In the genomic region with DNA sequence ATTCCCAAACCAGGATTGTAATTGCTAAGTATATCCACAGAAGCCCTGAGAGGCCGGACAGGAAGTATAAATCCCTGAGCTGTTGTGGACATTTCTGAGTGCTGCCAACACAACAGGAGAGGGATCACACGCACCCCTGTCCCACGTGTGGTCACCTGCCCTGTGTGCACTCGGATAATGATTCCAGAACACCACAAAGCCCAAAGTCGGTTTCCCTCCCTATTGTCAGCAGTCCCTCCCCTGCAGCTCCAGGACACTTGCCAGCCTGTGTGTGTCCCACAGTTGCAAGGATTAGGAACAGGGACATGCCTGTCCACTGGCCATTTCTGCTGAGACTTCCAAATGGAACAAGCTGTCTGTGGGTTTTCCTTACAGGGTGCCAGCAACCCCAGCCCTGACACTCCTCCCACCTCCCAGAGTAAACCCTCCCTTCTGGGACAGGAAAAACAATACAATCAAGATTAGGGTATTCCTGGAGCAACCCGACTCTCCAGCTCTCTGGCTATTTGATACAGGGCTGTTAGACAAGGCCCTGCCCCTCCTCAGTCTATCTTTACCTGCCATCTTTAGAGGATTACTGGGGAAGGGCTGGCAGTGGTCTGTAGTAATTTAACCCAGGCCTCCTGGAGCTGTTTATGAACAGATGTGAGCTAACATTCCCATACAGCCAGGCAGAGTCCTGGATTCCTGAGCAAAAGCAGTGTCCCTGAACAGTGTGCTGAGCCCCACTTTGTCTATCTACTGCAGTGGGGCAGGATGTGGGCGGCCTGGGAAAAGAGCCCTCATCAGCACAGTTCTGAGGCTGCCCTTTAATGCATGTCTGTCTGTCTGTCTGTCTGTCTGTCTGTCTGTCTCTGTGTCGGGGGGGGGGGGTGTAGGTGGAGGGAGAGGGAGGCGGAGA, we compare ENCODE assay signal across 10 mouse cellular contexts.
DNase-seq lines count a peak whose midpoint lies in the region; ATAC-seq and TF ChIP-seq lines count a peak whose summit lies in the region.
"Had no signal": no experiment of that assay in that cellular context is flagged by ENCODE, and none has a peak within 500 bp of the region (broad histone marks: within the 10 kb centered on the region; RNA-seq: fewer than 3 reads in every experiment).

No protein-coding gene starts in this region.

- H3K9ac ChIP-seq in liver, postnatal 0 days (replicated peaks), result no peak overlapping the region
- no peak overlapping the region for H3K9ac ChIP-seq in neural tube, embryonic 15.5 days (replicated peaks)
- H3K9ac ChIP-seq: liver, embryonic 13.5 days had no signal

- H3K4me1 ChIP-seq in liver, postnatal 0 days (ENCODE audit: insufficient read depth), result peaks cover 5% of the 10 kb centered on the region; the same call in 1 of the 2 replicates
- peaks cover 24% of the 10 kb centered on the region for H3K4me1 ChIP-seq in neural tube, embryonic 15.5 days

- no peak for TF ChIP-seq EP300 in liver, postnatal 0 days (IDR thresholded peaks at IDR 0.05; ENCODE audit: low read depth)

- no peak for TF ChIP-seq CTCF in liver, postnatal 0 days (IDR thresholded peaks at IDR 0.05; ENCODE audit: low read depth)

- peak; percentile 11 for DNase-seq in right cerebral cortex, postnatal 4 days
- DNase-seq in right cerebral cortex, adult 18-20 months, result no peak
- peak; percentile 48 for DNase-seq in gastrocnemius, postnatal 25 days
- peak; percentile 62 for DNase-seq in hindlimb bud, embryonic 11.5 days (ENCODE audit: extremely low spot score, low read depth, low spot score)
- no peak for DNase-seq in liver, postnatal 0 days
- no peak for DNase-seq in right cerebral cortex, adult 2 months (ENCODE audit: low spot score in 2 of 2)
- DNase-seq: liver, embryonic 13.5 days had no signal

- H3K4me2 ChIP-seq in liver, postnatal 0 days (ENCODE audit: low read depth, low read length), result no peak overlapping the region
- no peak overlapping the region for H3K4me2 ChIP-seq in neural tube, embryonic 15.5 days
- H3K4me2 ChIP-seq: liver, embryonic 13.5 days had no signal

- H3K9me3 ChIP-seq in liver, postnatal 0 days (ENCODE audit: low read length), result no peaks in the 10 kb centered on the region
- H3K9me3 ChIP-seq in neural tube, embryonic 15.5 days (replicated peaks), result no peaks in the 10 kb centered on the region
- H3K9me3 ChIP-seq: G1E; liver, embryonic 13.5 days had no signal

- peak; percentile 27; the same call in 1 of the 2 replicates for ATAC-seq in liver, postnatal 0 days
- ATAC-seq in neural tube, embryonic 15.5 days (ENCODE audit: low FRiP score), result peak; percentile 53
- ATAC-seq in monocyte, adult 5-6 weeks (replicated peaks; ENCODE audit: insufficient number of reproducible peaks, low FRiP score, low TSS enrichment, poor library complexity, severe bottlenecking), result no peak

- no peaks in the 10 kb centered on the region for H3K27me3 ChIP-seq in liver, postnatal 0 days (ENCODE audit: insufficient read depth, low read length)
- H3K27me3 ChIP-seq in neural tube, embryonic 15.5 days (replicated peaks), result no peaks in the 10 kb centered on the region
- H3K27me3 ChIP-seq: liver, embryonic 13.5 days had no signal

- H3K4me3 ChIP-seq in liver, postnatal 0 days (ENCODE audit: low read depth, low read length), result no peak overlapping the region
- no peak overlapping the region for H3K4me3 ChIP-seq in neural tube, embryonic 15.5 days (replicated peaks)
- H3K4me3 ChIP-seq: liver, embryonic 13.5 days had no signal

- H3K36me3 ChIP-seq in liver, postnatal 0 days (replicated peaks; ENCODE audit: insufficient read depth, low read length), result no peaks in the 10 kb centered on the region
- H3K36me3 ChIP-seq in neural tube, embryonic 15.5 days, result no peaks in the 10 kb centered on the region
- H3K36me3 ChIP-seq: G1E; liver, embryonic 13.5 days had no signal

- 57% methylated on average over 9 of the region's 9 CpGs for WGBS in liver, postnatal 0 days (ENCODE audit: insufficient replicate concordance)
- WGBS in neural tube, embryonic 15.5 days, result 45% methylated on average over 9 of the region's 9 CpGs

- H3K27ac ChIP-seq in liver, postnatal 0 days (ENCODE audit: low read depth), result 0 out of 2 replicates have a peak overlapping the region, but pooled peaks have one; percentile 30
- H3K27ac ChIP-seq in neural tube, embryonic 15.5 days (replicated peaks), result peak overlapping the region; percentile 54; the same call in 1 of the 2 replicates
- H3K27ac ChIP-seq: liver, embryonic 13.5 days had no signal

Comparison
In these comparisons a context has a peak if more than half of its experiments do, and no peak if none do; other contexts are left out.
1. DNase-seq: peak in right cerebral cortex, postnatal 4 days (single experiment), gastrocnemius, postnatal 25 days (single experiment) and hindlimb bud, embryonic 11.5 days (single experiment); none in right cerebral cortex, adult 18-20 months (single experiment), liver, postnatal 0 days (single experiment) and right cerebral cortex, adult 2 months (0 of 2).